Mouse (Mus musculus) v-Abl transformed pro-B cells (cell line): ENCODE data around the gene Lrrc75a.

Experiments used
- in situ Hi-C, 2 experiments: fragments of 400-800 bp; cut with MboI; formaldehyde crosslinking; loops; one replicate each; pipeline ENCODE4 v1.15.1; 2025; ENCODE audit not compliant: unreplicated experiment in 2 of 2

Gene Lrrc75a

DNA sequence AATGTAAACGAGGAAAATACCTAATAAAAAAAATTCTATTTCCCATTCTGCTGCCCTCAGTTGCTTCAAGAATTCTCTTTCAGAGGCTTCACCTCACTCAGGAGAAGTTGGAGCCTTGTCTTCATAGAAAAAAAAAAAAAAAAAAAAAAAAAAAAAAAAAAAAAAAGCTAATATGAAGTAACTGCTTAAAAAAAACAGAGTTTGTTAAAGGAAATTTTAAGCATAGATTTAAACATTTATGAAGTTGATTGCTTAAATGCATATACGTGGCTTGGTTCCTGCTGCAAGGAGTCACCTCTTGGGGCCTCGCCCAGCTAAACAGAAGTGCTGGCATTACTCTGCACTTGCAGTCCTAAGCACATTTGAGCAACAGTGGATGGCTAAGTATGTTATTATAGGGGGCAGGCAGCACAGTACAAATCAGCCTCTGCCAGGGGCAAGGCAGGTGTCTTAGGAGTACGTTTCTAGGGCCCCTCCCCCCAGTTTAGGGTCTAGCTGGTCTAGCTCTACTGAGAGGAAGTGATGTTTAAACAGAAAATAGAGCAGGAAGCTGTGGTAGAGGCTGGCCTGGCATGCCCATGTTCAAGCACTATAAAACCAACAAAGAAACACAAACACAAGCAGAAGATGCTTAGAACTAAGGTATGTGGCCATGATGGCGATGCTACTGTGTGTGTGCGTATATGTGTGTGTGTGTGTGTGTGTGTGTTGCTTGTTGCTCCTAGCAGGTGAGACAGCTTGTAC is 74.2 kb downstream of the Lrrc75a start, which contains the start of gene Trpv2:
Gene Trpv2, plus strand, starts transcription at position 528 of the 744 bp plus-strand sequence.
- in situ Hi-C loops: no loop called here

- in situ Hi-C loops: no loop called here
These were observed 80.0 kb downstream of the Lrrc75a start for GRCm38 (mm10) chr11:62568300-62568699.

GRCm38 (mm10) chr11:62566211-62566610 is 82.1 kb downstream of the Lrrc75a start:
- in situ Hi-C loops: no loop called here

DNA sequence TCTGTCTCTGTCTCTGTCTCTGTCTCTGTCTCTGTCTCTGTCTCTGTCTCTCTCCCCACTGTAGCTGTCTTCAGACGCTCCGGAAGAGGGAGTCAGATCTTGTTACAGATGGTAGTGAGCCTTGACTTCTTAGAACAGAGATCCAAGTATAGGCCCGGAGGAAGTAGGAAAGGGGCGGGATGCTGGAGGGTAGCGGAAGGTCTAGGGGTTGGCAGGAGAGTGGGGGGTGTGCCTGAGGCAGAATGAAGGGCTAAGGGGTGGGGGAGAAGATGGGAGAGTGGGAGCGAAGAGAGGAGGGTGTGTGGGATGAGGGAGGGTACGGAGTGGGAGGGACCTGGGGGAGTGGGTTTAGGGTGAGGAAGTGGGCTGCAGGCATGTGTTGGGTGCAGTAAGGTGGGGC is 82.6 kb downstream of the Lrrc75a start:
- in situ Hi-C loops: no loop called here

DNA sequence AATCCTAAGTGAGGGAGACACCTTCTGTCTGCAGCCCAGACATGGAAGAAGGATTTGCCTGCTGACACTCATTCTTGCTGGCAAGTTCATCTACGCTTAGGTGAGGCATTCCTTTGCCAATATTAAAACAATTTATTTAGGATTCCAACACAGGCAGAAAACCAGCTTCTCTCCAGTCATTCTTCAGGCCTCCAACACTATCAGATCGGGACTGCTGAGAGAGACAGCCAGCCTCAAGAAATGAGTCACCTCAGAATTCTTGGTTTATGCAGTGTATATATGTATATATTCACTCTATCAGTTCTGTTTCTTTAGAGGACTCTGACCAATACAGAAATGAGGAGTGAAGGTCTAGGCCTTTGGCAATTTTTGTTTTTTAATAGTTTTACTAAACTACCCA is 84.7 kb downstream of the Lrrc75a start:
- in situ Hi-C loops: no loop called here

DNA sequence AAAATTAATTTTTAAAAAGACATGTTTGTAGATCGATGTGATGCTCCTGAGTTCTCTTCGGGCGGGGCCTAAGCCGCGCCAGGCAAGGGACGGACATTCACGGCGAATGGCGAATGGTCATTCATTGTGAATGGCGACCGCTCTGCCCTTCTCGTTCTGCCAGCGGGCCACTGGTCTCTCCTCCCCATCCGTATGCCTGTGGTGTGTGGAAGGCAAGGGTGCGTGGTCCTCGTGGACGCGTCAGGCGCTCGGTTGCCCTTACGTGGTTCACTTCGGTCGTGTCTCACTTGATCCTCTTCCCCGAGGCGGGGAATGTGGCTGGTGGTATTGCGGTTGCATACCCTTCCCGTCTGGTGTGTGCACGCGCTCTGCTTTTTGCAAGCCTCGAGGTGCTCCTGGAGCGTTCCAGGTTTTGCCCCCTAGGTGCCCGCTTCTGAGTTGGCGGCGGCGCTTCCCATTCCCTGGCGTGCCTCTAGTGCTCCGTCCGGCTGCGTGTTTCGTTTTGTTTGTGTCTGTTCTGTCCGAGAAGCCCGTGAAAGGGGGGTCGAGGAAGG is 87.8 kb downstream of the Lrrc75a start:
- in situ Hi-C loops: no loop called here

- in situ Hi-C loops: no loop called here
These were observed 89.2 kb downstream of the Lrrc75a start for GRCm38 (mm10) chr11:62558961-62559646.

- in situ Hi-C loops: no loop called here
These were observed 90.2 kb downstream of the Lrrc75a start for GRCm38 (mm10) chr11:62558152-62558551.

DNA sequence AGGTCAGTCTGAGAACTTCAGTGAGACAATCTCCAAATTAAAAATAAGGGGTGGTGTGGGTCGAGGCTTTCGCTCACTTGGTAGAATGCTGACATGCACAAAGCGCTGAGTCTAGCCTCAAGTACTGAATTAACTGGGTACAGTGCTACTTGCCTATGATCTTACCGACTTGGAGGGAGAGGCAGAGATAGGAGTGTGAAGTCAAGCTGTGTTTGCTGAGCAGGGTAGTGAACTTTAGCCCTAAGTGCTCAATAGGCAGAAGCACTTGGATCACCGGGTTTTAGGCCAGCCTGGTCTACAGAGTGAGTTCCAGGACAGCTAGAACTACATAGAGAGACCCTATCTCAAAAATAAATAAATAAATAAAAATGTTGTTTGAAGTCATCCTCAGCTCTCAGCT is 91.1 kb downstream of the Lrrc75a start:
- in situ Hi-C loops: no loop called here

GRCm38 (mm10) chr11:62555896-62556412 is 92.4 kb downstream of the Lrrc75a start:
- in situ Hi-C loops: no loop called here

DNA sequence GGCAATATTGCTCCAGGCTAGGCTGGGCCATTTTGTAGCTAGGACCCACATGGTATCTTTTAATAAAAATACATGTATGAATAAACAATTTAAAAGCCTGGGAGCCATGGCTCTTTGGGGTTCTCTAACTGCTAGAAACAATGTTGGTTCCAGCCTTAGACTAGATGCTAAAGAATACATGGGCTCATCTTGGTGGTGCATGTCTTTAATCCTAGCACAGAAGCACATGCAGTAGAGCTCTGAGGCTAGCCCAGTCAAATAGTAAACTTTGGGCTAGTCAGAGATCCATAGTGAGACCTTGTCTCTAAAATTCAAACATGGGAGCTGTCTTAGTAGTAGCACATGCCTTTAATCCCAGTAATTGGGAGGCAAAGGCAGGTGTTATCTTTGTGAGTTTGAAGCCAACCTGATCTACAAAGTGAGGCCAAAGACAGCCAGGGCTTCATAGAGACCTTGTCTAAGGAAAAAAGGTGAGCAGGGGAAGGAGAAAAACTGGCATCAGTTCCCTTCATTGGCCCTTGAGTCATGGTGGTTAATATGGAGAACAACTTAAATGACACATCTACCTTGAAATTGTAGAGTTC is 93.3 kb downstream of the Lrrc75a start:
- in situ Hi-C loops: no loop called here
